Mouse (Mus musculus): ENCODE results near the gene Tent5d.

GRCm38 (mm10) chrX:107790136-107790535 is 2.3 kb upstream of the Tent5d start:
- TF ChIP-seq POLR2A (IDR thresholded peaks at IDR 0.05; ENCODE audit: borderline replicate concordance, insufficient read depth, low read length): no peak
- TF ChIP-seq CTCF (IDR thresholded peaks at IDR 0.05; ENCODE audit: borderline replicate concordance, insufficient read depth, low read depth, low read length): no peak
